Mouse (Mus musculus): Measurements from ENCODE around the gene Slc7a7.

The Slc7a7 gene

DNA sequence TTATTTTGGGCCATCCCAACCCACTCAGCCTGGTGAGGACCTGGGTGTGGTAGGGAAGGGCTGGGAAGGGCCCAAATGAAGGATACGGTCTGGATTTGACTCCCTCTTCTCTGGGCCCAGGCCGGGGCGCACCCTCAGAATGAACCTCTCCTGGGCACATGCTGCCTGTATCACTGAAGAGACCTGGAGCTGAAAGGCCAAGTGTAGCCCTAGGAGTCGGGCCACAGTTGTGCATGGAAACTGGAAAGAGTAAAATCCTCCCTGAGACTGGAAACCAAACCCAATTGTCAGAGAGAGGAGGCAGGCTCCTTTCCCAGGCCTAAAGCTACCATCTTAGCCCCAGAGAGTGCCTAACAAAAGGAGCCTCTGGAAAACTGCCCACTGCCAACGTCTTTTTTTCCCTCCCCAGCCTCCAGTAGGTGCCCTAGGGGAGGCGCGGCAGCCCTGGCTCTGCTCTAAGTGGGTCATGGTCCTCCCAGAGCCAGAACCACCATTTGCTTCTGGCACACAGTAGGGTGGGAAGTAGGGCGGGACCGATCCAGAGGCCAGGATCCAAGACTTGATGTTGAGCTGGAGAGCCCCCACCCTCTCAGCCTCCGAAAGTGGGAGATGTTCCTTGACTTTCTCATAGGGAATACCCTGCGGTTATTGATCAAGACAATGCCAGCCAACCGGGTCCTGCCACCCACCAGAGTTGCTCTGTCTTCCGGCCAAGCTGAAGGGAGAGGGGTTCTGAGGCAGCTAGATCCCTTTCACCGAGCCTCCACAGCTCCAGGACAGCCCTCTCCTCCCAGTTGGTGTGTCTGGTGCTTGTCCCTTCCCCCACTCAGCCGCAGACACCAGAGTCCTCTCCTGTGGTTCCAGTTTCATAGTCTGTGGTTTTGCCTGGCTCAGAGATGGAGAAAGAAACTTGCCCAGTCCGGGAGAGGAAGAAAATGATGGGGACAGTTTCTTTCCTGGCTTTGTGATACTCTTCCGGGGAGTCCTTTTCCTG lies 15.6 kb upstream of the Slc7a7 start:
- DNase-seq (ENCODE audit: low spot score in 2 of 2): no peak

DNA sequence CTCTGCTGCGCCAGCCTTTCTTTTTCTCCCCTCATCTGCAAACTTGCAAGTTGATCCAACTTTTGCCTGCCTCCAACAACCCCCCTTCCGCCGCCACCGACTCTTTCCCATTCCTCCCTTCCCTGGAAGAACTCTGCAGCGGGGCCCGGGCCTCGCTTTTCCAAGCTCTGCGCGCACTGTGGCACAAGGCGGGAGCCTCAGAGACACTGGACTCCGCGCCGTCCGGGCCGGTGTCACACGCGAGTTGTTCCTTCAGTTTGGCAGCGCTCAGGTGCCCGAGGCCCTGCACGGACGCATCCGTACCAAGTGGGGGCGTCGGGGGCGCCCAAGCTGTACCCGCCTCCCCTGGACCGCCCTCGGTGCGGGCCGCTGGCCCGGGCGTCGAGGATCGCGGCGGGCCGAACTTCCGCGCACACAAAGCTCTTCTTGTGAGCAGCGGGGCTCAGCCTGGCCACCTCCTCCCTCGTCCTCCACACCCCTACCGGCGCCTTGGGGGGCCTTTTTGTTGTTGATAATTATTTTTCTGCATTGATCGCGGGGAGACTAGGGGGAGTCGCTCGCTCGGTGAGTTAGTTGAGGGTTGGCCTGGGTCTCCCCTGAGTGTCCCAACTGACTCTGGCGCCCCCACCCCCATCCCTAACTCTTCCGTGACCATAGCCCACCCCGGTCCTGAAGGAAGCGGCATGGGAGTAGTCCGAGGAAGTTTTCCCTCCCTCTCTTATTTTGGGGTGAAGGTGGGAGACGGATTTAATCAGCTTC lies 14.7 kb upstream of the Slc7a7 start:
- DNase-seq (ENCODE audit: low spot score in 2 of 2): no peak

GRCm38 (mm10) chr14:54431334-54432077 lies 13.9 kb upstream of the Slc7a7 start, which contains the start of gene Mmp14:
Gene Mmp14 (plus strand): TSS chr14:54431612.
- DNase-seq (ENCODE audit: low spot score in 2 of 2): peak; percentile 72 to 77

DNA sequence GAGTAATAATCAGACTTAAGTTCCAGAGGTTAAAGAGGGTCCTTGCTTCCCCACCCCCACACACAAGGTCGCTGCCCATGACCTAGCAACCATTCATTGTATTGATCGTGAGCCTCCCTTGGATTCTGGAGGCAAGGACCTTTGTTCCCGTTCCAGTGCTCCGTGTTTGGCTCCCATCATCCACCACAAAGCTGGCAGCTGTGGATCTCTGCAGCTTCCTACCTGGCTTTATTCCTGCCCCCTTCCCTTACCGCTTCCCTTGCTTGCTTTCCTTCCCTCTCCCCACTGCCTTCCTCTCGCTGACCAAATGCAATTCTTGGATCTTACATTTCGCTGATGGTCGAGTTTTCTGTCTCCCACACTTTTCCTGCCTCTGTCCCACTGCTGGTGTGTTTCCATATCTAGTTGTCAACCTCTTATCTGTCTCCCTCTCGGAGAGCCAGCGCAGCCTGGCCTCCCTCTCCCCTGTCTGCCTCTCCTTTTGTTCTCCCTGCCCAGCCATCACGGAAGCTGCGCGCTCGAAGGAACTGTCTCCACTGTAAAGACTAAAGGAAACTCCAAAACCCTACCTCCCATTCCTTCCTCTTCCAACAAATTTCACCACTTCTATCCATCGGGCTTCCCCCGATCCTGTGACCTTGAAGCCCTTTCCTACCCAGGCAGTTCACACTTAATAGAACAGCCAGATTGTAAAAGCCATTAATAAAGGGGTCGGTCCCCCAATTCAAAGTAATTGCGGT lies 13.0 kb upstream of the Slc7a7 start:
- no peak for DNase-seq (ENCODE audit: low spot score in 2 of 2)

GRCm38 (mm10) chr14:54429332-54430093 lies 11.9 kb upstream of the Slc7a7 start:
- no peak for DNase-seq (ENCODE audit: low spot score in 2 of 2)

GRCm38 (mm10) chr14:54428421-54428820 lies 10.8 kb upstream of the Slc7a7 start:
- DNase-seq (ENCODE audit: low spot score in 2 of 2): no peak

DNA sequence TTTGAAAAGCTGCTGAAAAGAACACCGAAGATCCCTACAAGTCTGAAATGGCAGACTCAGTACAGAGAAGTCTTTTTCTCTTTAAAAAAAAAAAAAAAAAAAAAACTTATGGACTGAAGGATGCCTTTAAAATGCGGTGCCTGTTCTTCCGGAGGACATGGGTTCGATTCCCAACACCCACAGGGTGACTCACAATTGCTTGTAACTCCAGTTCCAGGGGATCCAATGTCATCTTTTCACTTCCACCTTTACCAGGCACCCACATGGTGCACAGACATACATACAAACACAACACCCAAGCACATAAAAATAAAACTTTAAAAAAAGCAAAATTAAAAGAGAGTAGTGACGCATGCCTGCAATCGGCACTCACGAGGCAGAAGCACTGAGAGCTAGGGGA lies 10.1 kb upstream of the Slc7a7 start:
- DNase-seq (ENCODE audit: low spot score in 2 of 2): no peak

GRCm38 (mm10) chr14:54426689-54427398 lies 9.3 kb upstream of the Slc7a7 start, which contains the start of gene Mrpl52:
Gene Mrpl52 (plus strand): TSS chr14:54426909.
- peak; percentile 89 to 93 for DNase-seq (ENCODE audit: low spot score in 2 of 2)

DNA sequence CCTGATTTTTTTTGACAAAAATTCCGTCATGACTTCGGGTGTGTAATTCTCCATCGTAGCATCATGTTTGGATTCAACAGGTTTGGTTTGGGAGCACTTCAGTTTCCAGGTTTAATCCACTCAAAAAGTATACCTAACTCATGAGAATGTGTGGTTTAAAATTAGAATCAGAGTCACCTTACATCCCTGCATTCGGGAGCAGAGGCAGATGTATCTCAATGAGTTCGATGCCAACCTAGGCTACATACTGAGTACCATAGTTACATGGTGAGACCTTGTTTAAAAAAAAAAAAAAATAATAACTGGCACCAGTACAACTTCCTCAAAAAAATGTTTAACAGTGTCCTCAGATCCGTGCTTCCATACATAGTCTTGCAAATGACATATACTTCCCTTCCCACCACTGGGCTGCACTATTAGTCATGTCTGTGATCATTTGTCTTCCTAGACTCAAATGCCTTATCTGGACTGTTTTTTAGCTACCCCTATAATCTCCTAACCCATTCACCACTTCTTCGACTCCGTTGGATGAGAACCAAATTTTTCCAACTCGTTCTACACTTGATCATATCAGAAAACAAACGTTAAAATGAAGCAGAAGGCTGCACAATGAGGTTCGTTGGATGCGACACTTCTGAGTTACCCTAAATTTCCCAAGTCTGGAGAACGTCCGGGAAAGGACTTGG lies 8.6 kb upstream of the Slc7a7 start:
- DNase-seq (ENCODE audit: low spot score in 2 of 2): no peak

DNA sequence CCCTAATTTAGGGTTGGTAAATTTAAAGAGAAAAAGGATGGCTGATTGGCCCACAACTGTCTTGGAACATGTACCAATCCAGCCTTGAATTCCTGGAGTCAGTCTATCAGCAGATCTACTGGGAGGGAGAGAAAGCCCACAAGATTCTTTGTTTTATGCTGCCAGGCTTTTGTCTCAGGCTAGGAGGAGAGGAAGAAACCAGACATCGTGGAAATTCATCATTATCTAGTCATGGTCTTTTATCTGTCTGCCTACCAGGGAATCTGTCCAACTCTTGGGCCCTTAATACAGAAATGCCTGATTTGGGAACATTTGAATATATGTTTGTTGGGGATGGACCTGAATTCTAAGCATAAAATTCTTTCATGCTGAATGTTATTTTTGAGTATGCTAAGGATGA lies 8.0 kb upstream of the Slc7a7 start:
- DNase-seq (ENCODE audit: low spot score in 2 of 2): no peak

DNA sequence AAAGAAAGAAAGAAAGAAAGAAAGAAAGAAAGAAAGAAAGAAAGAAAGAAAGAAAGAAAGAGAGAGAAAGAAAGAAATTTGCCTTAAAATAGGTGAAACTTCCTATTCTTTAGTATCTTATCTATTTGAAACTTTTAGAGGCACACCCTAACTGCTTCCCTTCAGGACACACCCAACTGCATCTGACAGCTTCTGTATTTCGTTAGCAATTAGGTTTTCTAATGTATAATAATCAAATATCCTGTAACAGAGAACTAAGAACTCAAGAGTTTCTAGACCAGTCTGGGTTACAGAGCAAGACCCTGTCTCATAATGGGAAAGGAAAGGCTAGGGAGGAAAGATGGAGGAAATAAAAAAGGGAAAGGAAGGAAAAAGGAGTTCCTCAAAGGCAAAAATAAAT lies 7.1 kb upstream of the Slc7a7 start:
- no peak for DNase-seq (ENCODE audit: low spot score in 2 of 2)

- DNase-seq (ENCODE audit: low spot score in 2 of 2): no peak
These were observed 5.8 kb upstream of the Slc7a7 start for GRCm38 (mm10) chr14:54423406-54423805.

- DNase-seq (ENCODE audit: low spot score in 2 of 2): no peak
These were observed 3.4 kb upstream of the Slc7a7 start for GRCm38 (mm10) chr14:54421014-54421413.

GRCm38 (mm10) chr14:54416830-54417229 lies 750 bp downstream of the Slc7a7 start:
- no peak for DNase-seq (ENCODE audit: low spot score in 2 of 2)

- DNase-seq (ENCODE audit: low spot score in 2 of 2): no peak
These were observed 1.3 kb downstream of the Slc7a7 start for GRCm38 (mm10) chr14:54416229-54416775.

GRCm38 (mm10) chr14:54415241-54416020 lies 2.1 kb downstream of the Slc7a7 start:
- no peak for DNase-seq (ENCODE audit: low spot score in 2 of 2)

DNA sequence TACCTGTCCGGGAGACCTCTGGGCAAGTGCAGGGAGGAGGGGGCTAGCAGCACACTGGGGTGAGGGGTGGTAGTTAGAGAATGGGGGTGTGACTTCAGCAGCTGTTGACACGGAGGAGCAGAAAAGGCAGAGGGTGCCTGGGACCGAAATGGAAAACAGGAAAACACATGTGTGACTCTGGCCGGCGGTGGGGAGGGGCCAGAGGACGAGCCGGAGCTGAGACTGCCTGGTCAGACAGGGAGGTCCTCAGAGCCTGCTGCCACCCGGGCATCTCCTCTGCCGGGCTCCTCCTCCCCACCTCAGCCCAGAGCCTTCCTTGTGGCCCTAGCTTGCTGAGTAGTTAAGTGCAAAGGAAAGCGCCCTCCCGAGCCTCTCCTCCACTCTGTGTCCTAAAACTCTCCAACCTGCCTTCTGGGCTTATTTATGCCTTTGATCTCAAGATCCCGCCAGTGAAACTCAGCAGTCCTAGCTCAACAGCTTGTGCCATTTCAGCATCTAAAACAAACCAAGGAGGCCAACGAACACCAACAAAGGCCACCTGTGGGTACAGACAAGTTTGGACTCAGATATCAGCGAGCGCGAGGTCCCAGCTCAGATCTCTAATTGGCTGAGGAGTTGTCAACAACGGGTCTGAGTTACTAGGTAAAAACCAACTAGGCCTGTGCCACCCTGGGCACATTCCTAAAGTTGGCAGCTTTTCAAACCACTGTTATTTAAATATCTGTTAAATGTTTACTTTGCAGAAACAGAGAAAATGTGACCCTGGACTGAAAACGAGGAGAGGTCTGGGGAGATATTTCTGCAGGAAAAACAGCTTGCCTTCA lies 3.5 kb downstream of the Slc7a7 start:
- DNase-seq (ENCODE audit: low spot score in 2 of 2): no peak

All from heart, adult 9 months (tissue).